Mouse (Mus musculus) embryonic fibroblast, embryonic 13.5 days (primary cell): ENCODE measurements at regions not wholly inside any gene's neighbourhood (a gene's known extent, or its start where the extent isn't known, plus 50 kb on each side); places are given as distances from the start of the nearest gene placed in this dataset.

ENCODE experiments used
- CTCF ChIP-seq: IDR thresholded peaks from 2 replicates; pipeline ENCODE4 v1.5.1; 2011; ENCODE audit warnings: mild to moderate bottlenecking, control low read depth, low read length, moderate library complexity, borderline replicate concordance; ENCODE audit not compliant: insufficient read depth
- POLR2A ChIP-seq: IDR thresholded peaks from 2 replicates; pipeline ENCODE4 v1.6.1; 2011; ENCODE audit warnings: low read depth, mild to moderate bottlenecking, control low read depth, low read length, moderate library complexity

- no peak for TF ChIP-seq CTCF
- TF ChIP-seq POLR2A, result no peak
Measured at GRCm38 (mm10) chr2:139071690-139072089, 422.0 kb upstream of the Sptlc3 start.
